Mouse (Mus musculus) kidney, adult 9 months (tissue): ENCODE results near the gene B830017H08Rik.

ENCODE experiments used
- DNase-seq: peaks from one replicate; pipeline ENCODE4 v3.0.0; 2022

The B830017H08Rik gene

DNA sequence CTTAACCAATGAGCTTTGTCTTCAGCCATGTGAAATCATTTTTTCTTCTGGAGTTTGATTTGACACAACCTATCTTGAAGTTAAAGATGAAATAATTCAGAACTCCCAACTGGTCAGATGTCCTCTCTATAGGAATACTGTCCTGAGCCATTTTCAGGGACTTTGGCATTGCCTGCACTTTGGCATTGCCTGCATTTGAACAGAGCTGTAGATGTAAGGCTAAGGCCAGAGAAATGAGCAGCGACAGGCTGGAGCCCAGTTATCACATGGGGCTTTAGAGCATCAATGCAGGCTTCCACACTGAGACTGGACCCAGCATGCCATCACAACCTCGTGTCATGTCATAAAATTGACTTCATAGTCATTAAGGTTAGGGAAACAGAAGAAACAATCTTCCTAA, 20.3 kb downstream of the B830017H08Rik start:
- DNase-seq, result no peak

DNA sequence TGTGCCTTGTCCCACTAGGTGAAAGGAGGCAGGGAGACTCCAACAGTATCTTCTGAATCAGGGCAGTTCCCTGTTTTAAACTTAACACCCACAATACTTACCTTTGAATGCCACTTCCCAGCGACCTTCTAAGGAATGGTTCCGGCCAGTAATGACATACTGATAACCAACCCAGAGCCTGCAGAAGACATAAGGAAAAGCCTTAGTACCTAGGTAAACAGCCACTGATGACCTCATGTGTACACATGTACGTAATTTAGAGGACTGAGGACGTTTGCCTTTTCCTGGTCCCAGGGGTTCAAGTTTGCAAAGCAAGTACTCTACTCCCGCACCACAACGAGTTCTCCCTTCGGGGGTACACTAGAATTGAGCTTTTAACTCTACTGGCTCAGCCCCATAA, 24.2 kb downstream of the B830017H08Rik start:
- no peak for DNase-seq

GRCm38 (mm10) chr16:17858592-17858991, 25.7 kb downstream of the B830017H08Rik start:
- DNase-seq, result no peak

DNA sequence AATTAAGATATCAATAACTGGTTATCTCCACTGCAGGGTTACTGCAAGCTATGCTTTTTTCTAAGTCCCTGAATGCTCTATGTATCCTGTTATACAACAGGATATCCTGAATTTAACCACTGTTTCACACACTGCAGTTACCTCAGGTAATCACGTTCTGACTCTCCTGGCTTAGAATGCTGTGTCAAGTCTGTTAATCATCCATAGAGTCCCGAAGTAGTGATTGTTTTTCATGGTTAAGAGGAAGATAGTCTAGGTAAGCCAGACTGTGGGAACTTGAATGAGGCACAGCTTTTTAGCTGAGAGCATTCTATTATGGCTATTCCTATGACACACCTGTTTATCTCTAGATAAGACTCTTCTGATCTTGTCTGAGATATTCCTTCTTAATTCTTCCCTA, 32.4 kb downstream of the B830017H08Rik start:
- peak; percentile 61 for DNase-seq

DNA sequence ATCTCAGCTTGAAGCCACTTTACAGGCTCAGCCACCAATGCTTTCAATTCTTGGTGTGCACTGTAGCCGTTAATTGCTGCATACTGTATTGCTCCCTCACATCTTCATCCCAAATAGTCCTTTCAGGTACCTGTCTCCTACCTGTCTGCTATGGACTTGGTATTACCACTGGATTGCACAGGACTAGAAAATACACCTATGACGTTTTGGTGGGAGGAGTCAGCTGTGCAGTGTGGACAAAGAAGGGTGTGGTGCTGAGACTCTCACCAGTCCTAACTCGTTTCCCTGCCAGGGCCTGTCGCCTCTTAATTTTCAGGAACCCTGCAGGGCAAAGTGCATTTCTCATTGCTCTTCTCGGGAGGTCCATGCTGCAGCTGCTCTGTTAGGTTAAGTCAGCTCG, 32.8 kb downstream of the B830017H08Rik start:
- peak; percentile 60 for DNase-seq

DNA sequence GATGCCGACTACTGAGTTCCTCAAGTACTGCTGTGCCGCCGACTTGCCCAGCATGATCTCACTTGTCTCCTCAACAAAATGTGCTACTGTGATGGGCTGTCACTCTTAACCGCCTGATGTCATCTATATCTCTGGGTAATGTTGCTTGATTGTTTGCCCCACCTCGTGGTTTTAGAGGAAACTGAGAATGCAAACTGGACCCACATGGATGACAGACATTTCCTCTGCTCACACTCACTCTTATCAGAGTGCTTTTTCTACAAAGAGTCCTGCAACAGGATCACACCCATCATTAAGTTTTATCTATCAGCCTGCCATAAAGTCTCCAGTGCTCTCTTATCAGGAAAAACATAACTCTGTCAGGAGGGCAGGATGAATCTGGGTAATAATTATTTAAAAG, 38.3 kb downstream of the B830017H08Rik start:
- DNase-seq, result no peak

DNA sequence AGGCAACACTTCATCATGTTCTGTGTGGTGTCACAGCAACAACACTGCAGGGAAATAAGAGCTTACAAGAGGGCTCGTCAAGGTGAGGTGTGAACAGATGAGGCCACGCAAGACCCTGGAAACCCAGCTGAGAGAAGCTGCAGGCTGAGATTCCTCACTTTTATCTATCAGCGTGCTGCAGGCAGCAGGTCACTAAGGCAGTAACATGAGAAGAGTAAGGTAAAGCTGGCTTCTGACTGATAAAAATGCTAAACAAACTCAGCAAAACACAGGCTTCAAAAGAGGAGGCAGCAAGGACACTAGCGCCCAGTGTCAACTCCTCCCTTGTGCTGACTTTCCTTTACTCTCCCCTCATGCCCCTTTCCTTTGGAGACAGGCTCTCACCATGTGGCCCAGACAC, 40.1 kb downstream of the B830017H08Rik start:
- DNase-seq, result no peak

GRCm38 (mm10) chr16:17875174-17875573, 42.3 kb downstream of the B830017H08Rik start:
- DNase-seq, result no peak

GRCm38 (mm10) chr16:17876096-17876495, 43.2 kb downstream of the B830017H08Rik start:
- no peak for DNase-seq

- no peak for DNase-seq
These were observed 46.6 kb downstream of the B830017H08Rik start for GRCm38 (mm10) chr16:17879571-17879970.

DNA sequence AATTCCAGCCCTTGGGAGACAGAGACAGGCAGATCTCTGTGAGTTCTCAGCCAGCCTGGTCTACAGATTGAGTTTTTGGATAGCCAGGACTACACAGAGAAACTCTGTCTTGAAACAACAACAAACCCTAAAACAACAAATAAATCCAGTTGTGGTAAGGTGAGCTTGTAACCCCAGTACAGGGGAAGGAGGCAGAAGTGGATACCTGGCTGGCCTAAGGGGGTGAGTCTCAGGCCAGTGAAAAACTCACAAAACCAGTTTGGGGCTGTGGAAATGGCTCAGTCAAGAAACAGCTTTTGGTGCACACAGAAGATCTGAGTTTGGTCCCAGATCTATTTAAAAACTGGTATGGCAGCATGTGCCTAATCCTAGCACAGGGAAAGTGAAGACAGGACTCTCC, 49.3 kb downstream of the B830017H08Rik start:
- DNase-seq, result no peak

DNA sequence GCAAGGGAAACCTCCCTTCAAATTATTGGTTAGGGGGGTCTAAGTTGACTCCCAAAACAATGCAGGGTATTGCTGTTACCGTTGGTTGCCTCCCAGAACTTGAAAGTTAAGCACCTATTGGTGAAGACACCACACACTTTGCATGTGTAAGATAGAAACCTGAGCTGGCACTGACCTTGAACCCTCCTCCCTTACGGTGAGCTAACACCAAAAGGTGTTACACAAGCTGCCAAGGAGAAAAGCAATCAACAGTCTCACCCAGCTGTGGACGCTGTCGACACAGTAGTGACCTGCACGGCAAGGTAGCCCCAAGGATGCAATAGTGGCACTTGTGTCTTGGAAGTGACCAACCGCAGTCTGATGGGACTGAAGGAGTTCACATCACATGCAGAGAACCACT, 51.2 kb downstream of the B830017H08Rik start:
- DNase-seq, result peak; percentile 22
